Mouse (Mus musculus) right cerebral cortex, postnatal 14 days (tissue): Measurements from ENCODE around the gene Ift88.

Experiments used
- DNase-seq: peaks from one replicate; pipeline ENCODE4 v3.0.0; 2022

The Ift88 gene

GRCm38 (mm10) chr14:57533841-57534240 lies 110.0 kb downstream of the Ift88 start:
- DNase-seq, result no peak

GRCm38 (mm10) chr14:57534346-57534745 lies 110.5 kb downstream of the Ift88 start:
- DNase-seq, result no peak

DNA sequence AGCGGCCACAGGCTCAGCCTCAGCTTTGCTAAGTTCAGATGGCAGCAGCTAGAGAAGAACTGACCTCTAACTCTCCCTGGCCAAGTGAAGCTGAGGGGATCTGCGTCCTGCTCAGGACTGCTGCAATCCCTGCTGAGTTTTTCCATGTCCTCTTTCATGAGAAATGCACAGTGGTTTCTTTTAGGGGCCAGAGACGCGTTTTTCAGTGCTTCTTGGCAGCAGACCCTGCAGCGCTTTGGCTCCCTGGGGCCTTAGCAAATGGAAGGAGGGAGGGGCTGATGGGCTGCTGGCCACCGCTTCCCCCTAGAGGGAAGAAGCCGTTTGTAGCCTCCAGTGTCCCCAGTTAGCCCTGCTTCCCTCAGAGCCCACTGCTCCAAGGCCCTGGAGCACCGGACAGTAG lies 111.1 kb downstream of the Ift88 start:
- peak; percentile 38 for DNase-seq

GRCm38 (mm10) chr14:57535646-57536045 lies 111.8 kb downstream of the Ift88 start:
- DNase-seq, result no peak

DNA sequence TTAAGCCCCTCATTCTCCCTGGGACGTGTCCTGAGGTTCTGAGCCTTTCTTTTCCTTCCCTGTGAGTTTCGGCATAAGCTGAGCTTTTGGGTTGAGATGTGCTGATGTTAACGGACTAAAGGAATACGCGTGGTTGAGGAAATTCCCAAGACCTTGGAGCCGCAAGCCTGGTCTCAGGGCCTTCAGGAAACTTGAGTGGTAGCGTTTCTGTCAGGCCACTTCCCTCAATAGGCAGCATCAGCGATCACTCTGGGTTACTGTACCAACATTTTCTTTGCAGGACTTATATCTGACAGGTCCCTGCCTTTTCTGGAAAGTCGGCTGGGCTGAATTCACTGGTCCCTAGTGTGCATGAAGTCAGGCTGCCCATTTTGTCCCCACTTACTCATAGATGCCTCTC lies 113.0 kb downstream of the Ift88 start:
- no peak for DNase-seq

DNA sequence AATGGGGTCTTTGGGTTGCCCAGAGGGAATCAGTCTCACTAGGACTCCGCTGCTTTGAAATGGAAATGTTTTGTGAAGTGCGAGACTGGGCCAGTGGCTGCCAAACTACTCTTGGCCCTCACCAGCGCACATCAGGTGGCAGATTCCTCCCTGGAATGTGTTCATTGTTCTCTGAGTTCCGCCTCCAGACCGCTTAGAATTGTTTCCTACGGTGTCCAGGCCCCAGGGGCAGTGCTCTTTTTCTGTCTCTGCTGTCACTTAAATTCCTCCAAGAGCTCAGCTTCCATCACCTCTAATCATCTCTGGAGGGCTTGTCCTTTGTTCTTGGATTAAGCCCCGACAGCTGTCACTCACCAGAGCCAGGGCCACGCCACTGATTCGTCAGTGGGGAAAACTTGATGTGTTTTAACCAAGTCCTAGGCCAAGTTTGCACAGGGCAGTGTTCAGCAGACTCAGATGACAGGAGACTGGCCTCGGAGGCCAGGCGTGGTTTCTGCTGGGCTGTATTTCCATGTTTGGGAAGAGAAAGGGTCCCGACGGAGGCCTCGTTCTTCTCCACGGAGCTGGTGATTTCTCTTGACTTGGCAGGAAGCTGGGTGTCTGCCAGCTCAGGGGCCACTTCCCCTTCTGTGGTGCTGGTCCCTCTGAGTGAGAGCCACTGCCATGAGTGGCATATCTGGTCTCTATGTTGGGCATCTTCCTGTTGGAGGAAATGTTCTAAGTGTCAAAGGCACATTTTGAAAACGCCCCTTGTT lies 113.6 kb downstream of the Ift88 start:
- no peak for DNase-seq

GRCm38 (mm10) chr14:57540683-57541082 lies 116.8 kb downstream of the Ift88 start:
- no peak for DNase-seq

- no peak for DNase-seq
These were observed 118.4 kb downstream of the Ift88 start for GRCm38 (mm10) chr14:57542231-57542630.

DNA sequence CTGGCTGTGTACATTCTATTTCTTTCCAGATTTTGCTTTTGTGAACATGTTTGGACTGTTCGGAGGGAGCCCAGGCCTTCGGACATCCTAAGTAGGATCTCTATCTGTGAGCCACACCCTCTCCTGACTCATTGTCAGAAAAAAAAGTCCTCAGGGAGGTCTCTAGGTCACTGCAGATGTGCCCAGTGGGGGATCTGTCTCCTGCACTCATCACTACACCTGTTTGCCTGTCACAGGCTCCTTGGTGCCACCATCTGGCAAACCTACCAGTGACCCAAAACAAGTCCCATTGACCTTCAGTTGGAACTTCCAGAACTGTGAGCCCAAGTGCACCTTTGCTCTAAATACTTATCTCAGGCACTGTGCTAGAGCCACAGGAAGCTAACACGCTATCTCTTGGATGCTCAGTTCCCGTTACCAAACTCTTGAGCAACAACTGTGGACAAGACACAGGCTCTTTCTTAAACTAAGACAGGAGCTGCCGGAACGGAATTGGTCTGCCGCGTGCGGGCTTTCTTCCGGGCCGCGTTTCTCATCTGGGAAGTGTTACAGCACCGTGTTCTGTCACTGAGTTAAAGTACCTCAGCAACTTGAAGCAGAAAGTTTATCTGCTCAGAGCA lies 119.7 kb downstream of the Ift88 start:
- no peak for DNase-seq

DNA sequence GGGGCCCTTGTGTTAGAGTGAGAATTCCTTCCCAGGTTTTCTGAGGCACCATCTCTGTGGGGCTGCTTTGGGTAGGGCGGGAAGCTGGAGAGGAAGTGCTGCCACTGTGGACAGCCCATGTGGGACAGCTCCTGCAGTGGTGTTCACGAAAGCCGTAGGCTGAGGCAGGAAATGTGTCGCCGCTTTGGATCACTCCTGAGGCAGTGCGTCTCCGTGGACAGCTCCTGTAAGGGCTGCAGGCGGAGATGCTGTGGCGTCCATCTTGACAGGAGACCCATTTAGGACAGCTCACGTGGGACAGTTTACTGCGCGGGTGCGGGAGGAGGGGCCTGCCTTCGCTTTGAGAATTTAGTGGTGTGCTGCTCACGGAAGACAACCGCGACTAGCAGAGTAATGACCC lies 121.7 kb downstream of the Ift88 start:
- no peak for DNase-seq

GRCm38 (mm10) chr14:57546131-57546530 lies 122.3 kb downstream of the Ift88 start:
- no peak for DNase-seq

- DNase-seq, result no peak
These were observed 122.7 kb downstream of the Ift88 start for GRCm38 (mm10) chr14:57546557-57547021.

- DNase-seq, result no peak
These were observed 123.2 kb downstream of the Ift88 start for GRCm38 (mm10) chr14:57547062-57547461.

GRCm38 (mm10) chr14:57552945-57553344 lies 129.1 kb downstream of the Ift88 start:
- DNase-seq, result no peak

DNA sequence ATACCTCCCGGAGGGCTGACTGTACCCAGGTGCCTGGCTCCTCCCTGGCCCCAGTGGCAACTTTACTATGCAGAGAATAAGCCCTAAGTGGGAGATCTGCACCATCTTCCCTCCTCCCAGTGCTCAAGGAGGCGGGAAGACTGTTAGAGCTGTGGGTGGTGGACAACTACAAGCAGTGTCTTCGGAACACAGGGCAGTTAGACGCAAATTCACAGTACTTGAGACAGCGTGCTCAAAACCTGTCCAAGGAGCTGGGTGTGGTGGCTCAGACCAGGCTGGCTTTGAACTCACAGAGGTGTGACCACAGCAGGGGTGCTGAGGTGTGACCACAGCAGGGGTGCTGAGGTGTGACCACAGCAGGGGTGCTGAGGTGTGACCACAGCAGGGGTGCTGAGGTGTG lies 130.6 kb downstream of the Ift88 start:
- no peak for DNase-seq

GRCm38 (mm10) chr14:57555471-57556070 lies 131.7 kb downstream of the Ift88 start:
- no peak for DNase-seq

- DNase-seq, result no peak
These were observed 133.1 kb downstream of the Ift88 start for GRCm38 (mm10) chr14:57556922-57557321.

DNA sequence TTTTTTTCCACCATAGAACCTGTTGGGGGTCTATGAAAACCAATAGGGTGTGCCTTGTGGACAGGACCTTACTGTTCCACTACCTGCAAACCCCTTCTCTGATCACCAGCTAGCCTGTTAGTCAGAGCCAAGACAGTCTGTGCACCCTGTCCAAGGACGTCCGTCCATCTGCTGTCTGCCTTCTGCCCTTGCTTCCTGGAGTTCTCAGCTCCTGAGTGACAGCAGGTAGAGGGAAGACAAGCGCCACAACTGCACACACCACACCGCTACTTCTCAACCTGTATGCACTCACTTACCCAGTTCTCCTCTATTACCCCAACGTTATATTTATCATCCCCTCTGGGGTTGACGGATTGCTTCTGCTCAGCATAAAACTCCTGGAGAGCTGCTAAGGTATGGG lies 141.8 kb downstream of the Ift88 start:
- no peak for DNase-seq
